Mouse (Mus musculus): Measurements from ENCODE around the gene Rab11a. TPM values are rescaled to one million over a fixed set of nuclear protein-coding genes. Genes with fewer than 3 reads are reported as not detected.
"Not testable (repeated sequence)": the region's sequence is repeated elsewhere in the genome, so short reads cannot be mapped to it uniquely, and the experiment has no call there.

The Rab11a gene
- polyA plus RNA-seq, 1 experiment: 793 TPM

DNA sequence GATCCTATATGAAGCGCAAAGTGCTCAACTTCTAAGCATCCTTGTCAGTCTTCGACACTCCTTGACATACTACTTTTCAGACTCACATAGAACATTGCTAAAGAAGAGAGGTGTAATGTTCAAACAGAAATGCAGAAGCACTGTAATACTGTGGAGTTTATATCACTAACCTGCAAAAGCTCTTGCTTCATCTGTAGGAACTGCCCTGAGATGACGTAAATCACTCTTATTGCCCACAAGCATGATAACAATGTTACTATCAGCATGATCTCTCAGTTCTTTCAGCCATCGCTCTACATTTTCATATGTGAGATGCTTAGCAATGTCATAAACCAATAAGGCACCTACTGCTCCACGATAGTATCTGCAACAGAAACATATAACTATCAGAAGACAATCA is 11.1 kb downstream of the Rab11a start:
- Histone ChIP-seq H3K9me3 (no peaks in the 10 kb centered on the region), H3K4me1 (peaks cover 38% of the 10 kb centered on the region), H3K36me3 (replicated peaks; ENCODE audit: low read length) (peaks cover 97% of the 10 kb centered on the region), H3K27me3 (replicated peaks) (no peaks in the 10 kb centered on the region), H3K4me3 (replicated peaks) (no peak overlapping the region)
- TF ChIP-seq FLI1 (IDR thresholded peaks at IDR 0.05; ENCODE audit: low read length) (no peak), GATA1 (IDR thresholded peaks at IDR 0.05; ENCODE audit: borderline replicate concordance, low read length) (no peak)

DNA sequence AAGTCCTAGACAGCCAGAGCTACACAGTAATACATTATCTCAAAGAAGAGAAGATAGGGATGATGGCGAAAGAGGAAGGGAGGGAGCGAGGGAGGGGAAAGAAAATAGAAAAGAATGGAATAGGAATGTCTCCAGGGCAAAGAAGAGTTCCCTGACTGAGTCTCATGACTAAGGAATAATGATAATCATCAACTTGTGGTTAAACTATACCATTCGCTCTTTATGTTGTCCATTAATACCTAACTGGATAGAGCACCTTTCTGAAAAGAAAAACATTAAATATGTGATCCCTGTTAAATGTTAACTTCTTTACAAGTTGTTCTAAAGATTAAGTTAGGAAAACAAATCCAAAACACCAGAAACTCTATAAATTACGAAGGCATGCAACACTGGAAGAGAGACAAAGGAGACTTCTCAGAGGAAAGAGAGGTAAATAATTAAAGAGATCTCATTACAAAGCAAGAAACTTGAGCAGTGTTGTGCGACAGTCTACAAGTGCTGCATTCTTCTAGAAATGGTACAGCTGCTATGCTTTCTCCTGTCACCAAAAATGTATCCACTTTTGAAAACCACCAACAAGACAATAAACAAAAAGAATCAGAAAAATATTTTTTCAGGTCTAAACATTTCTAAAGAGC is 17.9 kb downstream of the Rab11a start:
- Histone ChIP-seq H3K4me1 (peaks cover 13% of the 10 kb centered on the region; the same call in 1 of the 2 replicates), H3K9me3 (no peaks in the 10 kb centered on the region), H3K4me3 (replicated peaks) (no peak overlapping the region), H3K27me3 (replicated peaks) (no peaks in the 10 kb centered on the region), H3K36me3 (replicated peaks; ENCODE audit: low read length) (peaks cover 98% of the 10 kb centered on the region)
- TF ChIP-seq FLI1 (IDR thresholded peaks at IDR 0.05; ENCODE audit: low read length) (no peak), GATA1 (IDR thresholded peaks at IDR 0.05; ENCODE audit: borderline replicate concordance, low read length) (no peak)

DNA sequence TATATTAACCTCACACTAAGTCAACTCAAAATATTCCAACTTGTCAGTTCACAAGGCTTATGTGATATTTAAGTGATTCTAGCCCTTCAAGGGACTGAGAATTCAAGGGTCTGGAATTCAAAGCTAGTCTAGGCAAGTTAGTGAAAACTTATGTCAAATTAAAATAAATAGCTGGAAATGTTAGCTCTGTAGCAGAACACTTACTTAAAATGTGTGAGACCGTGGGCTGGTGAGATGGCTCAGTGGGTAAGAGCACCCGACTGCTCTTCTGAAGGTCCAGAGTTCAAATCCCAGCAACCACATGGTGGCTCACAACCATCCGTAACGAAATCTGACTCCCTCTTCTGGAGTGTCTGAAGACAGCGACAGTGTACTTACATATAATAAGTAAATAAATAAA is 27.3 kb downstream of the Rab11a start:
- H3K4me3 ChIP-seq (replicated peaks); H3K27me3 ChIP-seq (replicated peaks); H3K9me3 ChIP-seq: not testable (repeated sequence)
- Histone ChIP-seq H3K36me3 (replicated peaks; ENCODE audit: low read length) (peaks cover 93% of the 10 kb centered on the region), H3K4me1 (peaks cover 43% of the 10 kb centered on the region)

DNA sequence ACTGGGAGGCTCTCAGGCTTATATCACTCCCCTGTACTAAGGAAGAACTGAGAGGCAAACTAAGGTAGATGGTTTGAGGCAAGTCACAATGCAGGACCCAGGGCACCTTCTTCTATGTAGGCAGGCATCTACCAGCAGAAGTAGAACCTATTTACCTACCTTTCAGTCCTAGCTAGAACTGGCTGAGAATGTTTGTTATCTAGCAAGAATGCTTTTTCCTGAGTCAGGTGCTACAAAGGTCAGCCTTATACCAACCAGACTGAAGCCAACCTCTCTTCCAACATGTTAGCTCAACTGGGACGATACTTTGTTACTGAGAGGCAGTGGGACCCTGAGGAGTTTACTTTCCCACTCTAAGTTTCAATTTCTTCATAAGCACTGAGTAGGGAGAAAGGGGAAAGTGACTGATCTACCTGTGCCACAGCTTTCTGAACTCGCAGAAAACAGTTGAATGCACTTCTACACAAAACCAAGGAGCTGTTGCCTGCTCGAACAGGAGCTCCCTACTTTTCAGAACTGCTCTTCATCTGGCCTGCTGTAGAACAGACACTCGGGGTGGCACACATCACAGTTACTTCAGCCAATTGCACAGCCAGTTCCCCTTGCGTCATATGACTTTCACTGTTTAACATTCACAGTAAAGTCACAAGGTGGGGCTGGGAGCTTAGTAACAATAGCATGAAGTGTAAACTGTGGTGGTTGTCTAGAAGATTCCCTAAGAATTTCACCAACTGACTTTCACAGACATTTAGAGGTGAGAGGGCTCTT is 33.3 kb downstream of the Rab11a start:
- H3K4me3 ChIP-seq (replicated peaks): no peak overlapping the region
- H3K36me3 ChIP-seq (replicated peaks; ENCODE audit: low read length): peaks cover 100% of the 10 kb centered on the region
- no peaks in the 10 kb centered on the region for H3K9me3 ChIP-seq
- TF ChIP-seq GATA1 (IDR thresholded peaks at IDR 0.05; ENCODE audit: borderline replicate concordance, low read length) (no peak), FLI1 (IDR thresholded peaks at IDR 0.05; ENCODE audit: low read length) (no peak)
- no peaks in the 10 kb centered on the region for H3K27me3 ChIP-seq (replicated peaks)
- H3K4me1 ChIP-seq: peaks cover 71% of the 10 kb centered on the region

DNA sequence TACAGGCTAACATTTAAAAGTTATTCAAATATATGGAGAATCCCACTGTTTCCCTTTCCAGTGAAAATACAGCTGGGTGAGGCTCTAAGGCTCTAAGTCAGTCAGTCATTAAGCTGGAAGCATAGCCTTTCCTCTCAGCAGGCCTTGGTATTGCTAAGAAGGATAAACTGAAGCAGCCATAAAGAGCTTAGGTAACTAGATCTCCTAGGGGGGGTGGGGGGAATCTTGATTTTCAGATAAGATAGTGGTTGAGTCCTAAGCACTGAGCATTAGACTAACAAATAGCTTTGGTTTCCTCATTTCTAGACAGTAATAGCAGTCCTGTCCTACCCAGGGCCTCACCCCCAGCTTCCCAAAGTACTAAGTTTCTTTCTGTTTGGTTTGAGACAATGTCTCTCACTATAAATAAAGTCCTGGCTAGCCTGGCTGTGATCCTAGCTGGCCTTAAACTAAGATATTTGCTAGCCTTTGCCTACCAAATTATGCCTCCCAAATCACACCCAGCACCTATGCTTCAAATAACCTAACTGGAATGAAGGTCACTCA is 34.1 kb downstream of the Rab11a start:
- Histone ChIP-seq H3K27me3 (replicated peaks) (no peaks in the 10 kb centered on the region), H3K4me1 (peaks cover 71% of the 10 kb centered on the region), H3K9me3 (no peaks in the 10 kb centered on the region), H3K4me3 (replicated peaks) (no peak overlapping the region), H3K36me3 (replicated peaks; ENCODE audit: low read length) (peaks cover 100% of the 10 kb centered on the region)
- TF ChIP-seq FLI1 (IDR thresholded peaks at IDR 0.05; ENCODE audit: low read length) (no peak), GATA1 (IDR thresholded peaks at IDR 0.05; ENCODE audit: borderline replicate concordance, low read length) (no peak)

DNA sequence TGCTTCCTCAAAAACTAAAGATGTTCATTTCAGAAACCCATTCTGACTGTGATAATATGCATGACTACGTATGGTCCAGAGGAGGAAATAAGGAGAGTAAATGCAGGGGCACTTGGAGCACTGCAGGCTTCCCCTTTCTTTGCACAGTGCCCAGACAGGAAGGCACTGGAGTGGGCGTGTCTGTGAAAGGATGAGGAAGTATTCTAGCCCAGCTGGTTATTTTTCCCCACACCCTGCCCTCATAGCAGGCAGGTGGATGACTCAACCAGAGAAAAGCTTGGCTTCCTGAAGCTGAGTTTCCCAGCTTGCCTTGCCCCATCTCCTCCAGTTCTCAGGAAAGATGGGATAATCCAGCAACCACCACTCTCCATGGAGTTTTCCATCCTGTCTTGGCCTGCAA is 34.6 kb downstream of the Rab11a start:
- TF ChIP-seq FLI1 (IDR thresholded peaks at IDR 0.05; ENCODE audit: low read length) (no peak), GATA1 (IDR thresholded peaks at IDR 0.05; ENCODE audit: borderline replicate concordance, low read length) (no peak)
- Histone ChIP-seq H3K36me3 (replicated peaks; ENCODE audit: low read length) (peaks cover 100% of the 10 kb centered on the region), H3K9me3 (no peaks in the 10 kb centered on the region), H3K4me3 (replicated peaks) (no peak overlapping the region), H3K4me1 (peaks cover 71% of the 10 kb centered on the region), H3K27me3 (replicated peaks) (no peaks in the 10 kb centered on the region)

DNA sequence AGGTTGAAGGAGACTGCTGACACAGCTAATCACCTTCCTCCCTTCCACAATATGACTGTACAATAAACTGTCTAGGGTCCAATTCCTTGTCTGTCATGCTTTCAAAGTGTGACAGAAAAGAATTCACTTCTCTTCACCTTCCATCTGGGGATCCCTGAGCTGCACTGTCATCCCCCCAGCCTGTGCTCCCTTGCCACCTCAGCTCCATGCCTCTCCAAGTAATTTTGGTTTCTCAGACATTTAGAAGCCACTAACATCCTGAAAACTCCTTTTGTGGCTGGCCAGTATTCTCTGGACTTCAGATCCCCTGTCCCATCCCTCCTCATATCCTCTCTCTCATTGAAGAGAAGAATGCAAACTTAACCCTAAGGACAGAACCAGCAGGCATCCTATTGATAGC is 35.2 kb downstream of the Rab11a start:
- no peaks in the 10 kb centered on the region for H3K9me3 ChIP-seq
- H3K27me3 ChIP-seq (replicated peaks): no peaks in the 10 kb centered on the region
- H3K4me1 ChIP-seq: peaks cover 75% of the 10 kb centered on the region
- TF ChIP-seq GATA1 (IDR thresholded peaks at IDR 0.05; ENCODE audit: borderline replicate concordance, low read length) (no peak), FLI1 (IDR thresholded peaks at IDR 0.05; ENCODE audit: low read length) (no peak)
- H3K36me3 ChIP-seq (replicated peaks; ENCODE audit: low read length): peaks cover 100% of the 10 kb centered on the region
- H3K4me3 ChIP-seq (replicated peaks): no peak overlapping the region

DNA sequence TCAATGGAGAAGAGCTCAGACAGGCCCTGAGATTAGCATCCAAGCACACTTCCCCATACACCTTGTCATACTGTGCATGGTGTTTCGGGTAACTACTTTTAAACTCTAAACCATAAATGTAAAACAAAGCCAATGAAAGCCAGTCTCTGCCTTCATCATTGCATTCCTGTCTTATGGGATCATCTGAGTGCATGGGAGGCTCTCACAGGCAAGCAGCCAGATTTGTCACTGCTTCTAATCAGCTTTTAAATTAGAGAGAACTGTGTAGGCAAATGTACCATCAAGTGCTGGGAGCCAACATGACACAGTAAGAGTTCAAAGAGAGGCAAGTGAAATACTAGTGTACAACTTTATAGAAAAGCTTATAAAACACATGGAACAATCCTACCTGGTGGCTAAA is 35.9 kb downstream of the Rab11a start:
- Histone ChIP-seq H3K4me3 (replicated peaks) (no peak overlapping the region), H3K36me3 (replicated peaks; ENCODE audit: low read length) (peaks cover 100% of the 10 kb centered on the region), H3K27me3 (replicated peaks) (no peaks in the 10 kb centered on the region), H3K9me3 (no peaks in the 10 kb centered on the region), H3K4me1 (peaks cover 75% of the 10 kb centered on the region)
- no peak for TF ChIP-seq FLI1 (IDR thresholded peaks at IDR 0.05; ENCODE audit: low read length)
- TF ChIP-seq GATA1 (IDR thresholded peaks at IDR 0.05; ENCODE audit: borderline replicate concordance, low read length): no peak

DNA sequence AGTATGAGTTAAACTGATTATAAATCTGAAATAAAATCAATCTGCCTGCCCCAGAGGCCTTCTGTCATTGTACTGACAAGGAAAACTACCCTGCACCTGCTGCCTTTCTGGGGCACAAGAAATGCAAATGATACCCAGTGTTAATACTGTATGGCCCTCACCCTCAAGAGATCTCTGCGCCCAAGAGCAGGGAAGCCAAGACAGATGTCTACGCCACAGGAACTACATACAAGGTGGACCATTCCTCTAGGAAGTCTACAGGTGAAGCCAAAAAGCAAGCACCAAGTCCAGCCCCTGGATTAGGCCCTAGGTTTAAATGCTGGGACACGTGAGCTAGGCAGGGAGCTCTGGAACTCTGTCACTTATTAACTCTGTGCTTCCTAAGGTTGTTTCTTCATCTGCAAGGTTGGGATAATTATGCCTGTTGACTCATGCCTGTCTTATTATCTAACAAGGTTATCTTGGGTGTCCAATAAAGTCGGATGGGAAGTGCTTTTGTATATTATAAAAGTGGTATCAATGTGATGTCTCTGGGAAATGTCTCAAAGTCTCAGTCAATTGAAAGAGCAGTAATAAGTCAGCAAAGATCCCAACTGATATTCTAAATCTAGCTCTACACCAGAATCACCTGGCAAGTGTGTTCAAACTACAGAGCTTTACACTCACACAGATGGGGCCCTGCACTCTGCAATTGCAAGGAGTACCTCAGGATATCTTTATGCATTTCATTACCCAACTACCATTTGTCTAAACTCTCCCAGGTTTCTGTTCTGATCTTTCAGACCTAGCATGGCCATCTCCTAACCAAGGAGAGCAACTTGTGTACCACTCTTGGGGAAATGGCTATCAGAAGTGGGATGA is 36.9 kb downstream of the Rab11a start:
- TF ChIP-seq GATA1 (IDR thresholded peaks at IDR 0.05; ENCODE audit: borderline replicate concordance, low read length) (no peak), FLI1 (IDR thresholded peaks at IDR 0.05; ENCODE audit: low read length) (no peak)
- peaks cover 100% of the 10 kb centered on the region for H3K36me3 ChIP-seq (replicated peaks; ENCODE audit: low read length)
- H3K9me3 ChIP-seq: no peaks in the 10 kb centered on the region
- H3K4me3 ChIP-seq (replicated peaks): no peak overlapping the region
- H3K27me3 ChIP-seq (replicated peaks): no peaks in the 10 kb centered on the region
- H3K4me1 ChIP-seq: peaks cover 67% of the 10 kb centered on the region

Measured in megakaryocyte, embryonic 14.5 days (primary cell).